Mouse (Mus musculus): ENCODE results near the gene Pdia4.

Gene Pdia4

GRCm38 (mm10) chr6:47788821-47789220, 24.4 kb downstream of the Pdia4 start:
- no peak for TF ChIP-seq GATA4 (IDR thresholded peaks at IDR 0.05; ENCODE audit: insufficient replicate concordance, low read length)

DNA sequence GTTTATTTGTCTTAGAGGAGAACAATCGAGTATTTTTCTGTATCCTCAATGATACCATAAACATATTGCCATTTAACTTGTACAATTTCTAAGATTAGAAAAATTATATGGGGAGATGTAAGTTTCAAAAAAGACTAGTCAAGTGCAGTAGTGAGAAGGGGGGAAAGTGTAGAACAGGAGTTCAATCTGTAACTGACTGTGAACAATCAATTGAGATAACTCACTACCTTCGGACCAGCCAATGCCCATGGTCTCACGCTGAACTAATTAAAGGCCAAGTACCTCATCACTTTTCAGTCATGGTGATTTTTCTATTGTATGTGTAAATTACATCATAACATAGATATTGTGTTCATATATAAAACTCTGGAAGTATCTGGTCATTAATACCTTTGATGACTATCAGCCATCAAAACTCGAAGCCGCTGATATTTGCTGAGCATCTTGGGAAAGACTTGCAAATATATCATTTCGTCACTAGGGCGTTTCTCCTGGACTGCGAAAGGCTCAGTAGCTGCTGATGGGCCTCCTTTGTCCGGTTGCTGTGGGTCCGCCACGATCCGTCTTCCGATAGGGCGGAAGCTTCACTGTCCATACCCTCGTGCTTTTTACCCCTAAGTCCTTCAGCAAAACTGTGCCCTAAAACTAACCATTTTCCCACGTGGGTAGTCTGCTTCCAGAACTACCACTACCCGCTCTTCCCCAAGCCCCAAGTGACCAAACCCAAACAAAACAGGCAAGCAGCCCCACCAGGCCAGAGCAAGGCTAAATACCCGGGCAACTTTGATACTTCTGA, 25.1 kb downstream of the Pdia4 start:
- TF ChIP-seq GATA4 (IDR thresholded peaks at IDR 0.05; ENCODE audit: insufficient replicate concordance, low read length) = peak; percentile 89

DNA sequence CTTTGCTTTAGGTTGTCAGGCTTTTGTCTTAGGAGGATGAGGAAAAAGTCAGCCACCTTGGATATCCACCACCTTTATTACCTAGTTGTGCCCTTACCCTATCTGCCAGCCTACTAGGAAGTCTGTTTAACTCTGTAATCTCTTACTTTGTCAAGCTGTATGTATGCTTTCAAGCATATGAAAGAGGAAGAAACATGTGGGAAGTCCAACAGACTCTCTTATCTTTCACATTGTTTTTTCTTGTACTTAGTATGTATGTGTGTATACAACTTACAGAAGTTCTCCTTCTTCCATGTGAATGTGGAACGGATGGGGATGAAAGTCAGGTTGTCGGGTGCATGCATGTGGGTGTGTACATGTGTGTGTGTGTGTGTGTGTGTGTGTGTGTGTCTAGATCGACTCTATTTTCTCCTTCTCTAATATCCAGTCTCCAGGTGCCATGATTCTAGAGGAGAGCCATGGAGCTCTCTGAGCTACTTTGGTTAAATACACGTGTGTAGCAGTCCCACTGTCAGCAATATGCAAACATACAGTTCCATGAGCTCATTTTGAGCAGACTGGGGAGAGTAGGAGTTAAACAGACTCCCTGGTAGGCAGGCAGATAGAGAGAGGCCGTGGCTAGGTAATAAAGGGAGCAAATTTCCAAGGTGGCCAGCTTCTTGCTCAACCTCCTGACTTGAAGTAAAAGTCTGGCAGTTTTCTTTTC, 28.4 kb downstream of the Pdia4 start:
- no peak for TF ChIP-seq GATA4 (IDR thresholded peaks at IDR 0.05; ENCODE audit: insufficient replicate concordance, low read length)

DNA sequence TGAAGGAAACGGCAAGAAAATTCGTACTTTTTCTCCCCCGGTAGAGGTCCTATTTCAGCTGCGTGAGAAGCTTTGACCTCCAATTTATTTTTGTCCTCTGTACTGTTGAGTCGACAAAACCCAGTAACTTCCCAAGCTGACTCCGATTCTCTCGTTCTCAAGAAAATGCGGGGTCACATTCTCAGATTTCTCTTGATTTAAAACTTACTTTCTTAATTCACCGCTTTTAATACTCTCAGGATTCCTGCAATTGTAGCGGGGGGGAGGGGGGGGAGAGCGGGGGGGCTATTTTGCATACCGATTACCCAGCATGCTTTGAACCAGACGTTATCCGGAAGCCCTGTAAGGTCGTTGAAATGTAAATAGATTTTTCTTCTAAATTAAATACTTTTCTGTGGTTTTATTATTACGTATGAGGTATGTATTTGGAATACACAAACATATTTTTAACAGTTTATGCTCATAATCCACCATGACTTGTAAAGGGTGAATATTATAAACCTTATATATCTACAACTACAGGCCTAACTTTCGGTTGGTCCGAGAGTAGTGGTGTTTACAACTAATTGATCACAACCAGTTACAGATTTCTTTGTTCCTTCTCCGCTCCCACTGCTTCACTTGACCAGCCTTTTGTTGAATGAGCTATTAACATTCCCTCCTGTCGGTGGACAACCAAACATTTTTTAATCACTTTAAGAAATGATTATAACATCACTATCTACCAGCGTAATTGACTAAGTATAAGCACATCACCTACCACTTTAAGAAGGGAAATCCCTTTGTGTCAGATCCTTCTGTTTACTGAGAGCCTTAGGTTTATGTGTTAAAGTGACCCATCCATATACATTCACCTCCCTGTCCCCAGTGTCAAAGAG, 31.9 kb downstream of the Pdia4 start:
- TF ChIP-seq GATA4 (IDR thresholded peaks at IDR 0.05; ENCODE audit: insufficient replicate concordance, low read length) = no peak

GRCm38 (mm10) chr6:47780576-47781013, 32.6 kb downstream of the Pdia4 start:
- TF ChIP-seq GATA4 (IDR thresholded peaks at IDR 0.05; ENCODE audit: insufficient replicate concordance, low read length) = no peak

Measured in liver, adult (tissue).